Mouse (Mus musculus) embryonic fibroblast, embryonic 13.5 days (primary cell): ENCODE results near the gene Rpl10a.

Source experiments
- CTCF ChIP-seq: IDR thresholded peaks from 2 replicates; pipeline ENCODE4 v1.5.1; 2011; ENCODE audit warnings: mild to moderate bottlenecking, control low read depth, low read length, moderate library complexity, borderline replicate concordance; ENCODE audit not compliant: insufficient read depth
- POLR2A ChIP-seq: IDR thresholded peaks from 2 replicates; pipeline ENCODE4 v1.6.1; 2011; ENCODE audit warnings: low read depth, mild to moderate bottlenecking, control low read depth, low read length, moderate library complexity

DNA sequence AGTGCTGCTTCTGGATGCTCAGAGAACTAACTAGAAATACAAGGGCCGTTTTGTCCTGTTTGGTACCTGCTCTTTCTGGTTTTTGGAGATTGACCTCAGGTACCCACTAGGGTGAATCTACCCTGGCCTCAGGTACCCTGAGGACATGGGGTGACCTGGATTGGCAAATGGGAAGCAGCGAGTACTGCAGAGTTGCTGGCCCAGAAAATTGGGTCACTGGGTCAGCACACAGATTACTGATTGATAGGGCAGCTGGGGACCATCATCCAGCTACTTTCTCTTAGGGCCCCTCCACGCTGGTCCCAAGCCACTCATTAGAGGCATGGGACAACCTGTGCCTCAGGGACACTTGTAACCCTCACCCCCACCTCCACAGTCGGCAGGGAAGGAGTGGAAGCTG lies 49.0 kb upstream of the Rpl10a start:
- TF ChIP-seq POLR2A (no peak), CTCF (no peak)
